Comparison of ENCODE assay signal across 18 mouse cellular contexts in genomic region chr1:158414198-158414597, GRCm38 (mm10). TPM values are rescaled to one million over a fixed set of nuclear protein-coding genes. Genes with fewer than 3 reads are reported as not detected.
"Had no signal": no experiment of that assay in that cellular context is flagged by ENCODE, and none has a peak within 500 bp of the region (broad histone marks: within the 10 kb centered on the region; RNA-seq: fewer than 3 reads in every experiment).

No protein-coding gene starts in this region.

- H3K36me3 ChIP-seq: midbrain, embryonic 12.5 days; neural tube, embryonic 13.5 days; neural tube, embryonic 15.5 days had no signal

- H3K9ac ChIP-seq: liver, embryonic 14.5 days; lung, embryonic 14.5 days; midbrain, embryonic 12.5 days; neural tube, embryonic 13.5 days; neural tube, embryonic 15.5 days had no signal

- H3K4me3 ChIP-seq: midbrain, embryonic 12.5 days; myocyte; neural tube, embryonic 13.5 days; neural tube, embryonic 15.5 days had no signal

- DNase-seq: lung, adult 18-20 months; lung, embryonic 14.5 days; lung, postnatal 10 days; lung, postnatal 4 days; retina, postnatal 1 day; right cerebral cortex, adult 18-20 months; right cerebral cortex, postnatal 25 days; right cerebral cortex, postnatal 4 days; spleen, adult 18-20 months; thymus, adult 18-20 months; thymus, postnatal 14 days; thymus, postnatal 36 days had no signal

- H3K27ac ChIP-seq: liver, embryonic 14.5 days; midbrain, embryonic 12.5 days; neural tube, embryonic 13.5 days; neural tube, embryonic 15.5 days had no signal

- H3K4me2 ChIP-seq: lung, embryonic 14.5 days; midbrain, embryonic 12.5 days; neural tube, embryonic 13.5 days; neural tube, embryonic 15.5 days had no signal

- H3K9me3 ChIP-seq: midbrain, embryonic 12.5 days; neural tube, embryonic 13.5 days; neural tube, embryonic 15.5 days had no signal

- H3K4me1 ChIP-seq: midbrain, embryonic 12.5 days had no signal

- H3K27me3 ChIP-seq: midbrain, embryonic 12.5 days; neural tube, embryonic 13.5 days; neural tube, embryonic 15.5 days had no signal

RNA-seq across cellular contexts. Expression of gene Astn1, which starts 52.1 kb away (rescaled TPM):
- polyA plus RNA-seq: liver, embryonic 16.5 days; myocyte had no signal

RNA-seq across cellular contexts. Expression of gene Brinp2, which starts 58.1 kb away (rescaled TPM):
- polyA plus RNA-seq: liver, embryonic 14.5 days; liver, embryonic 16.5 days; myocyte had no signal
